Comparison of ENCODE assay signal across 26 mouse cellular contexts in the genomic region with DNA sequence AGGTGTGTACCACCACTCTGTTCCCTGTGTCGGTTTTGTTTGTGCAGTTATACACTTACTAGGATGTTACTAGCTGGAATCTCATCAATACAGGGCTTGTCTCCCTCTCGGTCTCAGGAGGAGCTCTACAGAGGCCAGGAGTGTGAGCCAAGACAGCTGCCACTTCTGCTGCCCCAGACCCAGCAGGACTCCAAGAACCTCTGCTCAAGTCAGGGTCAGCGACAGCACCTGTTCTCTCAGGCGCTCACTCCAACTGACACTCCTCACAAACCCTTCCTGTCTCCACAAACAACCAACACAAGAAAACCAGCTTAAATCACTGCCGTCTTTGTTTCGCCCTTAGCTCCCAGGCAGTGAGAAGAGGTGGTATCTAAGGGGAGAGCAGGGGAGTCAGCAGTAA. TPM values are rescaled to one million over a fixed set of nuclear protein-coding genes. Genes with fewer than 3 reads are reported as not detected.
"Had no signal": no experiment of that assay in that cellular context is flagged by ENCODE, and none has a peak within 500 bp of the region (broad histone marks: within the 10 kb centered on the region; RNA-seq: fewer than 3 reads in every experiment).

No protein-coding gene starts in this region.

- H3K27ac ChIP-seq: lung, embryonic 15.5 days; macrophage; midbrain, embryonic 13.5 days; midbrain, embryonic 15.5 days; neural tube, embryonic 13.5 days; neural tube, embryonic 15.5 days; stomach, embryonic 15.5 days; stomach, postnatal 0 days had no signal

- H3K9me3 ChIP-seq: lung, embryonic 15.5 days; megakaryocyte, embryonic 14.5 days; midbrain, embryonic 13.5 days; midbrain, embryonic 15.5 days; neural tube, embryonic 13.5 days; neural tube, embryonic 15.5 days; stomach, embryonic 15.5 days had no signal

- H3K4me2 ChIP-seq: lung, embryonic 15.5 days; midbrain, embryonic 11.5 days; midbrain, embryonic 13.5 days; midbrain, embryonic 15.5 days; neural tube, embryonic 13.5 days; neural tube, embryonic 15.5 days; stomach, embryonic 15.5 days had no signal

- H3K4me1 ChIP-seq: midbrain, embryonic 13.5 days; midbrain, embryonic 15.5 days had no signal

- H3K9ac ChIP-seq: liver, postnatal 0 days; lung, embryonic 15.5 days; midbrain, embryonic 13.5 days; midbrain, embryonic 15.5 days; neural tube, embryonic 13.5 days; neural tube, embryonic 15.5 days; stomach, embryonic 15.5 days had no signal

- ATAC-seq: liver, postnatal 0 days; lung, postnatal 0 days; midbrain, embryonic 13.5 days; midbrain, embryonic 15.5 days had no signal

- H3K27me3 ChIP-seq: lung, embryonic 15.5 days; megakaryocyte, embryonic 14.5 days; midbrain, embryonic 13.5 days; midbrain, embryonic 15.5 days; neural tube, embryonic 13.5 days; neural tube, embryonic 15.5 days; stomach, embryonic 15.5 days had no signal

- H3K36me3 ChIP-seq: stomach, embryonic 15.5 days had no signal

- DNase-seq: liver, postnatal 0 days; lung, adult 2 months; lung, postnatal 14 days; lung, postnatal 36 days; retina, postnatal 1 day; right cerebral cortex, adult 18-20 months; right cerebral cortex, postnatal 25 days; right cerebral cortex, postnatal 4 days; thymus, adult 2 months; thymus, postnatal 14 days; thymus, postnatal 36 days had no signal

- H3K4me3 ChIP-seq: lung, embryonic 15.5 days; megakaryocyte, embryonic 14.5 days; midbrain, embryonic 13.5 days; midbrain, embryonic 15.5 days; neural tube, embryonic 13.5 days; neural tube, embryonic 15.5 days; stomach, embryonic 15.5 days had no signal

RNA-seq across cellular contexts. Expression of gene Hspb9, which starts 15.0 kb away (rescaled TPM):
- total RNA-seq: midbrain, postnatal 0 days; monocyte, adult 5-6 weeks had no signal
- polyA plus RNA-seq: macrophage; midbrain, embryonic 15.5 days; midbrain, postnatal 0 days; neural tube, embryonic 11.5 days; neural tube, embryonic 15.5 days; stomach, embryonic 15.5 days had no signal

RNA-seq across cellular contexts. Expression of gene Kcnh4, which starts 31.1 kb away (rescaled TPM):
- total RNA-seq: megakaryocyte progenitor cell, adult 5-6 weeks; monocyte, adult 5-6 weeks had no signal
- polyA plus RNA-seq: liver, postnatal 0 days; lung, embryonic 15.5 days; lung, postnatal 0 days; macrophage had no signal
